Mouse (Mus musculus): ENCODE measurements around the gene Tlr13.

Tlr13 gene

GRCm38 (mm10) chrX:106142936-106143335, at the start of gene Tlr13:
Gene Tlr13 (plus strand): TSS chrX:106143204.
- DNase-seq (ENCODE audit: low spot score) = no peak

GRCm38 (mm10) chrX:106105464-106105863, 37.5 kb upstream of the Tlr13 start:
- DNase-seq (ENCODE audit: low spot score) = no peak

- no peak for DNase-seq (ENCODE audit: low spot score)
Observed at GRCm38 (mm10) chrX:106113881-106114280, 29.1 kb upstream of the Tlr13 start.

GRCm38 (mm10) chrX:106114674-106115073, 28.3 kb upstream of the Tlr13 start:
- no peak for DNase-seq (ENCODE audit: low spot score)

- no peak for DNase-seq (ENCODE audit: low spot score)
Observed at GRCm38 (mm10) chrX:106122823-106123222, 20.2 kb upstream of the Tlr13 start.

- DNase-seq (ENCODE audit: low spot score) = no peak
Observed at GRCm38 (mm10) chrX:106128283-106128682, 14.7 kb upstream of the Tlr13 start.

- DNase-seq (ENCODE audit: low spot score) = no peak
Observed at GRCm38 (mm10) chrX:106129877-106130276, 13.1 kb upstream of the Tlr13 start.

- no peak for DNase-seq (ENCODE audit: low spot score)
Observed at GRCm38 (mm10) chrX:106134916-106135315, 8.1 kb upstream of the Tlr13 start.

- no peak for DNase-seq (ENCODE audit: low spot score)
Observed at GRCm38 (mm10) chrX:106135484-106135883, 7.5 kb upstream of the Tlr13 start.

- no peak for DNase-seq (ENCODE audit: low spot score)
Observed at GRCm38 (mm10) chrX:106135916-106136575, 7.0 kb upstream of the Tlr13 start.

- no peak for DNase-seq (ENCODE audit: low spot score)
Observed at GRCm38 (mm10) chrX:106139309-106140070, 3.5 kb upstream of the Tlr13 start.

GRCm38 (mm10) chrX:106148185-106148584, 5.2 kb downstream of the Tlr13 start:
- no peak for DNase-seq (ENCODE audit: low spot score)

- no peak for DNase-seq (ENCODE audit: low spot score)
Observed at GRCm38 (mm10) chrX:106149460-106149859, 6.5 kb downstream of the Tlr13 start.

- no peak for DNase-seq (ENCODE audit: low spot score)
Observed at GRCm38 (mm10) chrX:106154180-106154586, 11.2 kb downstream of the Tlr13 start.

GRCm38 (mm10) chrX:106155892-106156291, 12.9 kb downstream of the Tlr13 start:
- DNase-seq (ENCODE audit: low spot score) = no peak

GRCm38 (mm10) chrX:106163995-106164394, 21.0 kb downstream of the Tlr13 start:
- DNase-seq (ENCODE audit: low spot score) = no peak

GRCm38 (mm10) chrX:106164555-106164954, 21.6 kb downstream of the Tlr13 start:
- no peak for DNase-seq (ENCODE audit: low spot score)

GRCm38 (mm10) chrX:106165089-106165488, 22.1 kb downstream of the Tlr13 start:
- DNase-seq (ENCODE audit: low spot score) = no peak

GRCm38 (mm10) chrX:106171106-106171852, 28.3 kb downstream of the Tlr13 start:
- DNase-seq (ENCODE audit: low spot score) = peak; percentile 35

- DNase-seq (ENCODE audit: low spot score) = no peak
Observed at GRCm38 (mm10) chrX:106171853-106172154, 28.8 kb downstream of the Tlr13 start.

- no peak for DNase-seq (ENCODE audit: low spot score)
Observed at GRCm38 (mm10) chrX:106176331-106176730, 33.3 kb downstream of the Tlr13 start.

- no peak for DNase-seq (ENCODE audit: low spot score)
Observed at GRCm38 (mm10) chrX:106184279-106184678, 41.3 kb downstream of the Tlr13 start.

- no peak for DNase-seq (ENCODE audit: low spot score)
Observed at GRCm38 (mm10) chrX:106185706-106186105, 42.7 kb downstream of the Tlr13 start.
